ENCODE assay signal across 12 mouse cellular contexts in genomic region chr8:70617985-70618384, GRCm38 (mm10). TPM values are rescaled to one million over a fixed set of nuclear protein-coding genes. Genes with fewer than 3 reads are reported as not detected.
DNase-seq lines count a peak whose midpoint lies in the region; ATAC-seq and TF ChIP-seq lines count a peak whose summit lies in the region.
"Had no signal": no experiment of that assay in that cellular context is flagged by ENCODE, and none has a peak within 500 bp of the region (broad histone marks: within the 10 kb centered on the region; RNA-seq: fewer than 3 reads in every experiment).

No protein-coding gene starts in this region.

- no peak overlapping the region for H3K4me3 ChIP-seq in kidney, embryonic 14.5 days (ENCODE audit: low read length)
- H3K4me3 ChIP-seq in liver, embryonic 14.5 days (ENCODE audit: insufficient read depth in 1 of 2, low read depth in 2 of 2, low read length in 2 of 2): peak overlapping the region in 1 of 2 experiments; percentile 21; a peak in 1 of 4 replicates

- no peaks in the 10 kb centered on the region for H3K9me3 ChIP-seq in kidney, embryonic 14.5 days (ENCODE audit: control insufficient read depth, low read length)
- H3K9me3 ChIP-seq in liver, embryonic 14.5 days (ENCODE audit: control insufficient read depth, low read length): no peaks in the 10 kb centered on the region

- no peak for TF ChIP-seq CTCF in liver, embryonic 14.5 days (IDR thresholded peaks at IDR 0.05; ENCODE audit: low read depth)

- no peak overlapping the region for H3K4me2 ChIP-seq in kidney, embryonic 14.5 days (replicated peaks; ENCODE audit: low read depth, low read length)
- peak overlapping the region; percentile 54 for H3K4me2 ChIP-seq in liver, embryonic 14.5 days (ENCODE audit: low read depth)

- WGBS in kidney, embryonic 14.5 days: 85% methylated on average over 11 of the region's 11 CpGs
- 8% methylated on average over 11 of the region's 11 CpGs for WGBS in liver, embryonic 14.5 days (ENCODE audit: insufficient replicate concordance)

- H3K27me3 ChIP-seq in kidney, embryonic 14.5 days (ENCODE audit: control insufficient read depth, insufficient read depth, low read length): no peaks in the 10 kb centered on the region
- no peaks in the 10 kb centered on the region for H3K27me3 ChIP-seq in liver, embryonic 14.5 days (ENCODE audit: control insufficient read depth, insufficient read depth, low read length)
- H3K27me3 ChIP-seq: Patski had no signal

- no peak overlapping the region; the same call in 1 of the 2 replicates for H3K9ac ChIP-seq in kidney, embryonic 14.5 days (ENCODE audit: low read depth, low read length)
- H3K9ac ChIP-seq in liver, embryonic 14.5 days (replicated peaks): peak overlapping the region; percentile 46

- peak; percentile 3 for DNase-seq in adrenal gland, postnatal 14 days
- no peak for DNase-seq in adrenal gland, postnatal 36 days
- peak; percentile 16 for DNase-seq in kidney, postnatal 10 days
- peak; percentile 39 for DNase-seq in c-Kit-positive CD71-positive TER-119-positive erythroid progenitor cells, embryonic 14.5 days (ENCODE audit: low spot score)
- DNase-seq in liver, embryonic 14.5 days (ENCODE audit: low read depth in 3 of 3, low spot score in 3 of 3): no peak
- no peak for DNase-seq in right cerebral cortex, adult 18-20 months
- DNase-seq in layer of hippocampus, postnatal 10 days (ENCODE audit: low spot score in 2 of 2): no peak
- DNase-seq: adrenal gland, postnatal 10 days; kidney, adult 2 months had no signal

- peaks cover 2% of the 10 kb centered on the region; the same call in 1 of the 2 replicates for H3K4me1 ChIP-seq in kidney, embryonic 14.5 days (ENCODE audit: control insufficient read depth, insufficient read depth, low read length)
- H3K4me1 ChIP-seq in liver, embryonic 14.5 days (replicated peaks; ENCODE audit: control insufficient read depth in 2 of 2, insufficient read depth in 2 of 2, low read length in 1 of 2): peaks cover 48 to 57% of the 10 kb centered on the region in 2 experiments

- peak; percentile 36; the same call in 1 of the 2 replicates for TF ChIP-seq EP300 in liver, embryonic 14.5 days (IDR thresholded peaks at IDR 0.05; ENCODE audit: low read depth)

- no peaks in the 10 kb centered on the region for H3K36me3 ChIP-seq in kidney, embryonic 14.5 days (ENCODE audit: control insufficient read depth, insufficient read depth, low read length)
- H3K36me3 ChIP-seq in liver, embryonic 14.5 days (replicated peaks; ENCODE audit: control insufficient read depth, insufficient read depth, low read depth): no peaks in the 10 kb centered on the region

- no peak overlapping the region for H3K27ac ChIP-seq in kidney, embryonic 14.5 days (ENCODE audit: low read depth, low read length)
- H3K27ac ChIP-seq in liver, embryonic 14.5 days: peak overlapping the region; percentile 61

- ATAC-seq in kidney, embryonic 14.5 days (ENCODE audit: low FRiP score, low TSS enrichment): no peak
- no peak for ATAC-seq in liver, embryonic 14.5 days (ENCODE audit: insufficient read depth)
- ATAC-seq: Patski had no signal

RNA-seq across cellular contexts. Expression of gene Lrrc25, which starts 2.0 kb away (rescaled TPM):
- total RNA-seq in adrenal gland, postnatal 14 days (2021): 1.6 and 2.0 TPM in 2 replicates
- total RNA-seq in adrenal gland, postnatal 36 days (2021): 1 to 10 TPM; 2.1 to 2.6 TPM
- polyA plus RNA-seq in kidney, embryonic 14.5 days (2014; fragmentation: Nextera tagmentation; extraction: Ambion mirVana): 1.1 and 1.4 TPM in 2 replicates
- polyA plus RNA-seq in liver, embryonic 14.5 days (2012; rRNA removed): 4.3 and 5.3 TPM in 2 replicates
- 4.7 TPM in 2 replicates for polyA plus RNA-seq in liver, embryonic 14.5 days (2014; fragmentation: Nextera tagmentation; extraction: Ambion mirVana)
- 1 to 10 TPM in 1 of 2 experiments, under 1 TPM in 1; 0.96 to 2.3 TPM for total RNA-seq in layer of hippocampus, postnatal 10 days (2021)

RNA-seq across cellular contexts. Expression of gene Ssbp4, which starts 9.3 kb away (rescaled TPM):
- total RNA-seq in adrenal gland, postnatal 14 days (2021): 84.4 and 102 TPM in 2 replicates
- total RNA-seq in adrenal gland, postnatal 36 days (2021): 100 to 1,000 TPM in 1 of 2 experiments, 10 to 100 TPM in 1; 89.7 to 103 TPM
- polyA plus RNA-seq in kidney, embryonic 14.5 days (2014; fragmentation: Nextera tagmentation; extraction: Ambion mirVana): 172 and 220 TPM in 2 replicates
- polyA plus RNA-seq in liver, embryonic 14.5 days (2012; rRNA removed): 36.3 and 50.8 TPM in 2 replicates
- 49.5 and 61.7 TPM in 2 replicates for polyA plus RNA-seq in liver, embryonic 14.5 days (2014; fragmentation: Nextera tagmentation; extraction: Ambion mirVana)
- 100 to 1,000 TPM; 225 to 240 TPM for total RNA-seq in layer of hippocampus, postnatal 10 days (2021)

RNA-seq across cellular contexts. Expression of gene Gdf15, which starts 14.3 kb away (rescaled TPM):
- total RNA-seq in adrenal gland, postnatal 14 days (2021): 0.79 and 1.0 TPM in 2 replicates
- total RNA-seq in adrenal gland, postnatal 36 days (2021): 1 to 10 TPM; 5.0 to 6.0 TPM
- 0.31 and 0.41 TPM in 2 replicates for polyA plus RNA-seq in kidney, embryonic 14.5 days (2014; fragmentation: Nextera tagmentation; extraction: Ambion mirVana)
- polyA plus RNA-seq in liver, embryonic 14.5 days (2012; rRNA removed): 6.3 and 9.0 TPM in 2 replicates
- 1.2 and 2.8 TPM in 2 replicates for polyA plus RNA-seq in liver, embryonic 14.5 days (2014; fragmentation: Nextera tagmentation; extraction: Ambion mirVana)
- total RNA-seq in layer of hippocampus, postnatal 10 days (2021): not detected
- total RNA-seq: left cerebral cortex, postnatal 14 days had no signal

RNA-seq across cellular contexts. Expression of gene Isyna1, which starts 23.8 kb away (rescaled TPM):
- total RNA-seq in adrenal gland, postnatal 14 days (2021): 77.2 and 84.7 TPM in 2 replicates
- 100 to 1,000 TPM in 1 of 2 experiments, 10 to 100 TPM in 1; 98.7 to 260 TPM for total RNA-seq in adrenal gland, postnatal 36 days (2021)
- polyA plus RNA-seq in kidney, embryonic 14.5 days (2014; fragmentation: Nextera tagmentation; extraction: Ambion mirVana): 102 and 118 TPM in 2 replicates
- polyA plus RNA-seq in liver, embryonic 14.5 days (2012; rRNA removed): 61.3 and 62.4 TPM in 2 replicates
- 30.2 and 34.2 TPM in 2 replicates for polyA plus RNA-seq in liver, embryonic 14.5 days (2014; fragmentation: Nextera tagmentation; extraction: Ambion mirVana)
- total RNA-seq in layer of hippocampus, postnatal 10 days (2021): 10 to 100 TPM; 56.5 to 57.8 TPM

RNA-seq across cellular contexts. Expression of gene Pgpep1, which starts 42.2 kb away (rescaled TPM):
- 73.1 and 86.5 TPM in 2 replicates for total RNA-seq in adrenal gland, postnatal 14 days (2021)
- 100 to 1,000 TPM; 138 to 139 TPM for total RNA-seq in adrenal gland, postnatal 36 days (2021)
- 62.2 and 62.6 TPM in 2 replicates for polyA plus RNA-seq in kidney, embryonic 14.5 days (2014; fragmentation: Nextera tagmentation; extraction: Ambion mirVana)
- 7.6 and 8.6 TPM in 2 replicates for polyA plus RNA-seq in liver, embryonic 14.5 days (2012; rRNA removed)
- 19.8 and 23.5 TPM in 2 replicates for polyA plus RNA-seq in liver, embryonic 14.5 days (2014; fragmentation: Nextera tagmentation; extraction: Ambion mirVana)
- total RNA-seq in layer of hippocampus, postnatal 10 days (2021): 10 to 100 TPM; 25.8 to 31.9 TPM

Comparison
In these comparisons a context has a peak if more than half of its experiments do, and no peak if none do; other contexts are left out.
1. DNase-seq: peak in adrenal gland, postnatal 14 days (single experiment), kidney, postnatal 10 days (single experiment) and c-Kit-positive CD71-positive TER-119-positive erythroid progenitor cells, embryonic 14.5 days (single experiment); none in adrenal gland, postnatal 36 days (0 of 2), liver, embryonic 14.5 days (0 of 3), right cerebral cortex, adult 18-20 months (single experiment) and layer of hippocampus, postnatal 10 days (0 of 2).